Mouse (Mus musculus) neural tube, embryonic 11.5 days (tissue): ENCODE data around the gene Etnk1. TPM values are rescaled to one million over a fixed set of nuclear protein-coding genes. Genes with fewer than 3 reads are reported as not detected.

Source experiments
- ATAC-seq: fragments of 200-750 bp; cut with Nextera tagmentation; 2 replicates; pipeline ENCODE4 v1.8.0; 2017; ENCODE audit warnings: moderate number of reproducible peaks, mild to moderate bottlenecking, moderate TSS enrichment, moderate library complexity; ENCODE audit not compliant: insufficient read depth, low FRiP score, low TSS enrichment
- DNase-seq: peaks from one replicate; pipeline ENCODE4 v3.0.0-alpha.2; 2015; ENCODE audit warnings: low spot score
- H3K27ac ChIP-seq: fragments of 300-500 bp; sonication (generic); 2 replicates; pipeline ENCODE4 v1.5.1; 2014; ENCODE audit warnings: low read depth, mild to moderate bottlenecking, low read length
- H3K27me3 ChIP-seq: fragments of 300-500 bp; sonication (generic); 2 replicates; pipeline ENCODE4 v1.6.1; 2014; ENCODE audit warnings: mild to moderate bottlenecking, low read length, mixed read lengths; ENCODE audit not compliant: control insufficient read depth, insufficient read depth
- H3K36me3 ChIP-seq: fragments of 300-500 bp; sonication (generic); 2 replicates; pipeline ENCODE4 v1.6.1; 2014; ENCODE audit warnings: mild to moderate bottlenecking, low read length, moderate library complexity, mixed read lengths; ENCODE audit not compliant: control insufficient read depth, insufficient read depth
- H3K4me1 ChIP-seq: fragments of 300-500 bp; sonication (generic); 2 replicates; pipeline ENCODE4 v1.6.1; 2014; ENCODE audit warnings: low read length, mixed read lengths; ENCODE audit not compliant: control insufficient read depth, insufficient read depth
- H3K4me2 ChIP-seq: fragments of 300-500 bp; sonication (generic); 2 replicates; pipeline ENCODE4 v1.6.1; 2014; ENCODE audit warnings: low read depth, mild to moderate bottlenecking, moderate library complexity
- H3K4me3 ChIP-seq: fragments of 300-500 bp; sonication (generic); 2 replicates; pipeline ENCODE4 v1.5.1; 2014; ENCODE audit warnings: low read depth, low read length
- H3K9ac ChIP-seq: fragments of 300-500 bp; sonication (generic); 2 replicates; pipeline ENCODE4 v1.6.1; 2014; ENCODE audit warnings: mild to moderate bottlenecking, low read length
- H3K9me3 ChIP-seq: fragments of 300-500 bp; sonication (generic); 2 replicates; pipeline ENCODE4 v1.6.1; 2016; ENCODE audit warnings: low read length; ENCODE audit not compliant: control insufficient read depth
- WGBS: fragments of 180-500 bp; shearing (Covaris S2); extraction: QIAGEN DNeasy Blood & Tissue Kit; methylation state at CpG from one replicate; pipeline ENCODE4 v1.1.7; 2014; 5-methylcytosine and 5-hydroxymethylcytosine counted together
- polyA plus RNA-seq: library from polyadenylated mRNA; unstranded; fragments of >200 nt; fragmentation: Nextera tagmentation; extraction: Ambion mirVana; gene quantifications from 2 replicates; pipeline ENCODE4 v1.2.1, GENCODE M21; 2014

The Etnk1 gene
- polyA plus RNA-seq, 1 experiment from 2014 or later, result 35.0 TPM

- H3K27me3 ChIP-seq, result no peaks in the 10 kb centered on the region
- H3K27ac ChIP-seq, result no peak overlapping the region
- peaks cover 6% of the 10 kb centered on the region; the same call in 1 of the 2 replicates for H3K4me1 ChIP-seq
- no peak overlapping the region for H3K4me2 ChIP-seq
- 76% methylated on average over 10 of the region's 10 CpGs for WGBS
- ATAC-seq, result no peak
- H3K4me3 ChIP-seq, result no peak overlapping the region
- H3K36me3 ChIP-seq, result no peaks in the 10 kb centered on the region
- no peaks in the 10 kb centered on the region for H3K9me3 ChIP-seq
- no peak for DNase-seq
- H3K9ac ChIP-seq, result no peak overlapping the region
These were observed 13.1 kb upstream of the Etnk1 start for GRCm38 (mm10) chr6:143153751-143154494.

- Histone ChIP-seq H3K27me3 (no peaks in the 10 kb centered on the region), H3K27ac (no peak overlapping the region), H3K9ac (no peak overlapping the region), H3K4me1 (peaks cover 6% of the 10 kb centered on the region; the same call in 1 of the 2 replicates), H3K4me2 (no peak overlapping the region), H3K9me3 (no peaks in the 10 kb centered on the region), H3K4me3 (no peak overlapping the region), H3K36me3 (no peaks in the 10 kb centered on the region)
- 83% methylated on average over 13 of the region's 13 CpGs for WGBS
- no peak for ATAC-seq
- no peak for DNase-seq
These were observed 12.1 kb upstream of the Etnk1 start for GRCm38 (mm10) chr6:143154885-143155284.

- ATAC-seq (no peak), DNase-seq (no peak)
- Histone ChIP-seq H3K4me2 (no peak overlapping the region), H3K9ac (no peak overlapping the region), H3K36me3 (no peaks in the 10 kb centered on the region), H3K27me3 (no peaks in the 10 kb centered on the region), H3K4me3 (no peak overlapping the region), H3K4me1 (peaks cover 6% of the 10 kb centered on the region; the same call in 1 of the 2 replicates), H3K9me3 (no peaks in the 10 kb centered on the region), H3K27ac (no peak overlapping the region)
- 59% methylated on average over 1 of the region's 1 CpGs for WGBS
These were observed 11.0 kb upstream of the Etnk1 start for GRCm38 (mm10) chr6:143155996-143156395.

GRCm38 (mm10) chr6:143156684-143157083 is 10.3 kb upstream of the Etnk1 start:
- no peak for DNase-seq
- Histone ChIP-seq H3K4me2 (no peak overlapping the region), H3K4me1 (peaks cover 6% of the 10 kb centered on the region; the same call in 1 of the 2 replicates), H3K36me3 (no peaks in the 10 kb centered on the region), H3K9me3 (no peaks in the 10 kb centered on the region), H3K9ac (no peak overlapping the region), H3K27me3 (no peaks in the 10 kb centered on the region), H3K4me3 (no peak overlapping the region), H3K27ac (no peak overlapping the region)
- ATAC-seq, result no peak
- WGBS, result 89% methylated on average over 7 of the region's 7 CpGs

GRCm38 (mm10) chr6:143157401-143157800 is 9.6 kb upstream of the Etnk1 start:
- WGBS, result 87% methylated on average over 8 of the region's 8 CpGs
- no peak for ATAC-seq

GRCm38 (mm10) chr6:143160572-143161231 is 6.3 kb upstream of the Etnk1 start:
- WGBS, result 89% methylated on average over 6 of the region's 6 CpGs
- no peak for ATAC-seq
- H3K27ac ChIP-seq, result no peak overlapping the region

More at GRCm38 (mm10) chr6:143157401-143157800, 9.6 kb upstream of the Etnk1 start:
- peaks cover 6% of the 10 kb centered on the region; the same call in 1 of the 2 replicates for H3K4me1 ChIP-seq
- H3K27ac ChIP-seq, result no peak overlapping the region
- DNase-seq, result no peak
- H3K9ac ChIP-seq, result no peak overlapping the region
- no peak overlapping the region for H3K4me3 ChIP-seq
- H3K9me3 ChIP-seq, result no peaks in the 10 kb centered on the region
- H3K36me3 ChIP-seq, result no peaks in the 10 kb centered on the region
- H3K27me3 ChIP-seq, result no peaks in the 10 kb centered on the region
- H3K4me2 ChIP-seq, result no peak overlapping the region

GRCm38 (mm10) chr6:143162161-143162877 is 4.7 kb upstream of the Etnk1 start:
- ATAC-seq (no peak), DNase-seq (no peak)
- H3K27me3 ChIP-seq, result no peaks in the 10 kb centered on the region
- H3K4me1 ChIP-seq, result no peaks in the 10 kb centered on the region
- no peak overlapping the region for H3K4me2 ChIP-seq
- H3K36me3 ChIP-seq, result no peaks in the 10 kb centered on the region
- no peak overlapping the region for H3K27ac ChIP-seq
- no peaks in the 10 kb centered on the region for H3K9me3 ChIP-seq
- H3K9ac ChIP-seq, result no peak overlapping the region
- no peak overlapping the region for H3K4me3 ChIP-seq
- 46% methylated on average over 11 of the region's 12 CpGs for WGBS

More at GRCm38 (mm10) chr6:143160572-143161231, 6.3 kb upstream of the Etnk1 start:
- Histone ChIP-seq H3K4me1 (no peaks in the 10 kb centered on the region), H3K27me3 (no peaks in the 10 kb centered on the region), H3K4me3 (no peak overlapping the region), H3K9me3 (no peaks in the 10 kb centered on the region), H3K9ac (no peak overlapping the region), H3K4me2 (no peak overlapping the region), H3K36me3 (no peaks in the 10 kb centered on the region)
- DNase-seq, result no peak

GRCm38 (mm10) chr6:143163956-143164905 is 2.8 kb upstream of the Etnk1 start:
- no peaks in the 10 kb centered on the region for H3K9me3 ChIP-seq
- DNase-seq, result no peak
- 91% methylated on average over 15 of the region's 15 CpGs for WGBS

More at GRCm38 (mm10) chr6:143163956-143164905, 2.8 kb upstream of the Etnk1 start:
- Histone ChIP-seq H3K9ac (no peak overlapping the region), H3K4me2 (no peak overlapping the region), H3K4me1 (no peaks in the 10 kb centered on the region; the same call in 1 of the 2 replicates), H3K36me3 (no peaks in the 10 kb centered on the region), H3K27ac (no peak overlapping the region), H3K27me3 (no peaks in the 10 kb centered on the region), H3K4me3 (no peak overlapping the region)
- ATAC-seq, result no peak
